12 mouse cellular contexts compared by ENCODE assay signal in the genomic region with DNA sequence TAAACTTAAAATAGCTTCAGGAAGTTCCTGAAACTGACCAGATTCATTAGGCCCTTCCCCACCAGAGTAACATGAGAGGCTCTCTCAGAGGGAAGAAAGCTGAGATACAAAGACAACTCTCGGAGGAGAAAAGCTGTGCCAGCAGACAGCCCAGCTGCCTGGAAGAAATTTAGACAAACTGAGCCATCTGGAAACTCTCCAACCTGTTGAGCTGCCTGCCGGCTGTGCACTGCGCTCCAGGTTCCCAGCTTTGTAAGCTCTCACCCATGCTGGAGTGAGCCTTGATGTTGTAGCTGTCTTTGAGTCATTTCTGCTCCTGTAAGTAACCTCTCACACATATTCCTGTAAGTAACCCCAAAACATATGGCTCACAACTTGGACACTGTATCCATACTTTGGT. TPM values are rescaled to one million over a fixed set of nuclear protein-coding genes. Genes with fewer than 3 reads are reported as not detected.
A peak's percentile ranks its signal among the peaks of the same experiment; 100 is the strongest.
DNase-seq lines count a peak whose midpoint lies in the region; TF ChIP-seq lines count a peak whose summit lies in the region.
"Had no signal": no experiment of that assay in that cellular context is flagged by ENCODE, and none has a peak within 500 bp of the region (broad histone marks: within the 10 kb centered on the region; RNA-seq: fewer than 3 reads in every experiment).

No protein-coding gene starts in this region.

- WGBS in lung, adult 2 months, result 67% methylated on average over 3 of the region's 3 CpGs

- H3K4me1 ChIP-seq in lung, adult 2 months (ENCODE audit: control insufficient read depth, insufficient read depth, low read length), result peaks cover 34% of the 10 kb centered on the region

- TF ChIP-seq POLR2A in lung, adult 2 months (IDR thresholded peaks at IDR 0.05; ENCODE audit: borderline replicate concordance, extremely low read depth, low read depth, low read length), result no peak

- intact Hi-C loops in gastrocnemius, postnatal 14 days (cut with DNase I; ENCODE audit: low total_unique reads), result no loop called here

- DNase-seq in frontal cortex, adult 2 months (ENCODE audit: extremely low spot score in 1 of 2, low spot score in 1 of 2), result peak; percentile 29 to 75
- DNase-seq in frontal cortex, postnatal 25 days (ENCODE audit: low spot score in 2 of 2), result no peak
- peak; percentile 69 for DNase-seq in lung, postnatal 10 days
- DNase-seq in lung, adult 2 months, result no peak
- peak; percentile 50 for DNase-seq in gastrocnemius, postnatal 14 days
- DNase-seq in skeletal muscle tissue, adult 2 months (ENCODE audit: low read depth, low spot score), result peak; percentile 53
- DNase-seq in testis, postnatal 14 days (ENCODE audit: low spot score), result no peak
- DNase-seq in spleen, postnatal 4 days (ENCODE audit: low spot score in 2 of 2), result no peak
- DNase-seq: heart, postnatal 36 days had no signal

- TF ChIP-seq CTCF in lung, adult 2 months (IDR thresholded peaks at IDR 0.05; ENCODE audit: insufficient read depth, low read length), result no peak

- no peak overlapping the region for H3K4me3 ChIP-seq in lung, adult 2 months (replicated peaks; ENCODE audit: extremely low read depth, low read depth, low read length)
- H3K4me3 ChIP-seq: embryonic facial prominence, embryonic 12.5 days; liver, embryonic 15.5 days had no signal

RNA-seq across cellular contexts. Expression of a gene that starts 20.0 kb away (rescaled TPM):
- polyA plus RNA-seq in frontal cortex, adult 2 months (2012; rRNA removed), result 0.64 and 1.3 TPM in 2 replicates
- 4.6 and 4.7 TPM in 2 replicates for polyA plus RNA-seq in lung, adult 2 months (2012; rRNA removed)
- total RNA-seq in gastrocnemius, postnatal 14 days (2021), result under 1 TPM; 0.23 to 0.33 TPM
- polyA plus RNA-seq: embryonic facial prominence, embryonic 12.5 days; testis, adult 2 months had no signal

RNA-seq across cellular contexts. Expression of a gene that starts 23.2 kb away (rescaled TPM):
- polyA plus RNA-seq in frontal cortex, adult 2 months (2012; rRNA removed), result 11.8 and 14.1 TPM in 2 replicates
- 130 and 190 TPM in 2 replicates for polyA plus RNA-seq in lung, adult 2 months (2012; rRNA removed)
- total RNA-seq in gastrocnemius, postnatal 14 days (2021), result 1 to 10 TPM; 8.7 to 9.1 TPM

Comparison
In these comparisons a context has a peak if more than half of its experiments do, and no peak if none do; other contexts are left out.
1. DNase-seq: peak in frontal cortex, adult 2 months (2 of 2), lung, postnatal 10 days (single experiment), gastrocnemius, postnatal 14 days (single experiment) and skeletal muscle tissue, adult 2 months (single experiment); none in frontal cortex, postnatal 25 days (0 of 2), lung, adult 2 months (single experiment), testis, postnatal 14 days (single experiment) and spleen, postnatal 4 days (0 of 2).